Mouse (Mus musculus) forebrain, postnatal 0 days (tissue): ENCODE data around the gene Akp3. TPM values are rescaled to one million over a fixed set of nuclear protein-coding genes. Genes with fewer than 3 reads are reported as not detected.

Experiments
- ATAC-seq: fragments of 200-750 bp; cut with Nextera tagmentation; 2 replicates; pipeline ENCODE4 v1.8.0; 2017; ENCODE audit warnings: mild to moderate bottlenecking, moderate library complexity
- DNase-seq: peaks from one replicate; pipeline ENCODE4 v3.0.0-alpha.2; 2015
- H3K27ac ChIP-seq: fragments of 300-500 bp; sonication (generic); 2 replicates; pipeline ENCODE4 v1.5.1; 2014; ENCODE audit warnings: low read depth, mild to moderate bottlenecking, antibody characterized with exemption, low read length, moderate library complexity, mixed read lengths
- H3K27me3 ChIP-seq: fragments of 300-500 bp; sonication (generic); 2 replicates; pipeline ENCODE4 v1.6.1; 2014; ENCODE audit warnings: mild to moderate bottlenecking, low read length, mixed read lengths; ENCODE audit not compliant: insufficient read depth
- H3K36me3 ChIP-seq: fragments of 300-500 bp; sonication (generic); 2 replicates; pipeline ENCODE4 v1.6.1; 2014; ENCODE audit warnings: mild to moderate bottlenecking, moderate library complexity; ENCODE audit not compliant: insufficient read depth
- H3K4me1 ChIP-seq: fragments of 300-500 bp; sonication (generic); 2 replicates; pipeline ENCODE4 v1.6.1; 2014; ENCODE audit warnings: antibody characterized with exemption; ENCODE audit not compliant: insufficient read depth
- H3K4me2 ChIP-seq: fragments of 300-500 bp; sonication (generic); 2 replicates; pipeline ENCODE4 v1.6.1; 2014; ENCODE audit warnings: low read depth, mild to moderate bottlenecking, moderate library complexity
- H3K4me3 ChIP-seq: fragments of 300-500 bp; sonication (generic); 2 replicates; pipeline ENCODE4 v1.5.1; 2014; ENCODE audit warnings: low read depth, low read length, mixed read lengths
- H3K9ac ChIP-seq: fragments of 300-500 bp; sonication (generic); 2 replicates; pipeline ENCODE4 v1.6.1; 2014; ENCODE audit warnings: mild to moderate bottlenecking
- H3K9me3 ChIP-seq: fragments of 300-500 bp; sonication (generic); 2 replicates; pipeline ENCODE4 v1.6.1; 2016; ENCODE audit warnings: low read length
- CTCF ChIP-seq: sonication (generic); IDR thresholded peaks from 2 replicates; pipeline ENCODE4 v1.5.1; 2016; ENCODE audit warnings: antibody characterized with exemption, control low read depth, low read depth
- WGBS: fragments of 180-500 bp; shearing (Covaris S2); extraction: QIAGEN DNeasy Blood & Tissue Kit; methylation state at CpG from one replicate; pipeline ENCODE4 v1.1.7; 2014; 5-methylcytosine and 5-hydroxymethylcytosine counted together
- polyA plus RNA-seq: library from polyadenylated mRNA; unstranded; fragments of >200 nt; fragmentation: Nextera tagmentation; extraction: Ambion mirVana; gene quantifications from 2 replicates; pipeline ENCODE4 v1.2.1, GENCODE M21; 2015
- total RNA-seq: library from RNA; depleted of rRNA; stranded (reverse); fragments of >200 nt; gene quantifications from 2 replicates; pipeline ENCODE4 v1.2.3, GENCODE M21; 2014; rRNA removed

The Akp3 gene
- total RNA-seq (not detected in 2 replicates), polyA plus RNA-seq (not detected in 2 replicates)

DNA sequence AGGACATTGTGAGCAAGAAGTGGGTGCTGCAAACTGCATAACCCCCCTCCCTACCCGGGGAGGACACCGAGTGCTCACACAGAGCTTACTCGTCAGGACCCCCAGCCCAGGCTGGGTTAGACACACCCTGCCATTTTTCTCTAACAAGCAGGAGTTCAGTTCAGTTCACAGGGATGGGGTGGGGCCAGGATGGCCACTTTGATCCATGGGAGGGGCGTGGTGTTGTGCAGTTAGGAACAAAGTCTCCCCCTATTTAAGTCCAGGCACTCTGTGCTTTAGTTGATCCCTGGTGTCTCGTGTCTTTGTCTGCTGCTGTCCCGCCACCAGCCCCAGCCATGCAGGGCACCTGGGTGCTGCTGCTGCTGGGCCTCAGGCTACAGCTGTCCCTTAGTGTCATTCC, at the start of gene Akp3:
Akp3 (plus strand) TSS at position 301 of the 400 bp plus-strand sequence.
- no peak for TF ChIP-seq CTCF
- Histone ChIP-seq H3K36me3 (no peaks in the 10 kb centered on the region), H3K4me2 (no peak within 1 kb of the TSS), H3K27ac (no peak within 1 kb of the TSS), H3K9me3 (no peaks in the 10 kb centered on the region), H3K4me1 (no peaks in the 10 kb centered on the region), H3K9ac (no peak within 1 kb of the TSS), H3K4me3 (no peak within 1 kb of the TSS), H3K27me3 (peaks cover 15% of the 10 kb centered on the region)
- ATAC-seq (no peak), DNase-seq (no peak)
- WGBS, result 71% methylated on average over 6 of the region's 6 CpGs

GRCm38 (mm10) chr1:87086196-87086595, 38.6 kb upstream of the Akp3 start:
- TF ChIP-seq CTCF, result no peak
- Histone ChIP-seq H3K36me3 (no peaks in the 10 kb centered on the region), H3K4me1 (no peaks in the 10 kb centered on the region), H3K4me2 (no peak overlapping the region), H3K4me3 (no peak overlapping the region), H3K9me3 (no peaks in the 10 kb centered on the region), H3K27me3 (no peaks in the 10 kb centered on the region), H3K9ac (no peak overlapping the region), H3K27ac (no peak overlapping the region)
- WGBS, result 81% methylated on average over 4 of the region's 4 CpGs
- no peak for ATAC-seq
- DNase-seq, result no peak

- no peak overlapping the region for H3K27ac ChIP-seq
- H3K4me3 ChIP-seq, result no peak overlapping the region
- no peak for TF ChIP-seq CTCF
- H3K4me2 ChIP-seq, result no peak overlapping the region
- H3K9ac ChIP-seq, result no peak overlapping the region
- WGBS, result 81% methylated on average over 17 of the region's 17 CpGs
- ATAC-seq, result no peak
- no peaks in the 10 kb centered on the region for H3K9me3 ChIP-seq
- no peaks in the 10 kb centered on the region for H3K4me1 ChIP-seq
- DNase-seq, result no peak
- H3K27me3 ChIP-seq, result no peaks in the 10 kb centered on the region
- H3K36me3 ChIP-seq, result no peaks in the 10 kb centered on the region
Observed at GRCm38 (mm10) chr1:87086964-87087363, 37.8 kb upstream of the Akp3 start.

GRCm38 (mm10) chr1:87089251-87089650, 35.5 kb upstream of the Akp3 start:
- Histone ChIP-seq H3K9ac (no peak overlapping the region), H3K4me2 (no peak overlapping the region), H3K27ac (no peak overlapping the region), H3K27me3 (no peaks in the 10 kb centered on the region), H3K4me1 (no peaks in the 10 kb centered on the region), H3K36me3 (no peaks in the 10 kb centered on the region), H3K9me3 (no peaks in the 10 kb centered on the region), H3K4me3 (no peak overlapping the region)
- ATAC-seq (no peak), DNase-seq (no peak)
- TF ChIP-seq CTCF, result no peak
- WGBS, result 80% methylated on average over 11 of the region's 11 CpGs

DNA sequence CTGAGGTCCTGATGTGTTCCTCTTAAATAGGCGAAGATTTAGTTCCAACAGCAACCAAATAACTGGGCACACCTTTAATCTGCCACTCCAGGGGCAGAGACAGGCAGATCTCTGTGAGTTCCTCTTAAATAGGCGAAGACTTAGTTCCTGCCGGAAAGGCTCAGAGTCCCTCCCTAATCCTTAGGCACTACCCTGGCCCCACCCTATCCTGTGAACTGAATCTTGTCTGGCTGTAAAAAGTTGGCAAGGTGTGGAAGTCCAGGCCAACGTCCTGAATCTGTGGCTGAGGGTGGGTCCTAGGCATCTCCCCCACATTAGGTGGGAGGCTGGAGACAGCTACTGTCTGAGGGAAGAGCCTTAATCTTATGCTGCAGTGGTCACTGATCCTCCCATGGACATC, 34.9 kb upstream of the Akp3 start, which contains the start of gene Alppl2:
Alppl2 (minus strand) TSS at position 101 of the 400 bp plus-strand sequence.
- DNase-seq (no peak), ATAC-seq (no peak)
- Histone ChIP-seq H3K27ac (no peak within 1 kb of the TSS), H3K27me3 (no peaks in the 10 kb centered on the region), H3K9ac (no peak within 1 kb of the TSS), H3K36me3 (no peaks in the 10 kb centered on the region), H3K9me3 (no peaks in the 10 kb centered on the region), H3K4me3 (no peak within 1 kb of the TSS), H3K4me1 (no peaks in the 10 kb centered on the region), H3K4me2 (no peak within 1 kb of the TSS)
- WGBS, result 76% methylated on average over 4 of the region's 4 CpGs
- TF ChIP-seq CTCF, result no peak

DNA sequence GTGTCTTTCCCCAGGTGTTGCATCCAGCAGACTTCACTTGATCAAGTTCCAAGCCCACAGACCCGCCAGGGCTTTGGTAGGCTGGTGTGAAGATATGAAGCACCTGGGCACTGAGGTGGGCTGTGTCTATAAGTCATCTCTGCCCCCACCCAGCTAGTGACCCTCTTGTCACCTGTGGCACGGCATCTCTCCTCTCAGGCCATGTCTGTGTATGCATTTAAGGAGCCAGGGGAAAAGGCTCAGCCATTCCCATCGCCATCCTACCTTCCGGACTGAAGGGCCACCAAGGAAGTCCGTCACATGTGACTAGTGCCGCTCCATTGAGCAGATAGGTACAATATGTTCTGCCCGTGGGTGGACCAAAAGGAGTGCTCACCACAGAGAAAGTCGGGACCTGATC, 29.1 kb upstream of the Akp3 start:
- ATAC-seq, result no peak
- no peaks in the 10 kb centered on the region for H3K9me3 ChIP-seq
- WGBS, result 79% methylated on average over 8 of the region's 8 CpGs

GRCm38 (mm10) chr1:87098358-87098975, 26.3 kb upstream of the Akp3 start:
- ATAC-seq, result peak; percentile 77
- 14% methylated on average over 30 of the region's 30 CpGs for WGBS
- Histone ChIP-seq H3K27ac (no peak overlapping the region), H3K27me3 (no peaks in the 10 kb centered on the region), H3K4me2 (0 out of 2 replicates have a peak overlapping the region, but pooled peaks have one; percentile 21), H3K4me3 (no peak overlapping the region), H3K4me1 (no peaks in the 10 kb centered on the region), H3K9ac (no peak overlapping the region), H3K36me3 (no peaks in the 10 kb centered on the region), H3K9me3 (no peaks in the 10 kb centered on the region)
- TF ChIP-seq CTCF, result peak; percentile 68
- DNase-seq, result peak; percentile 22

More for the DNA sequence above, 29.1 kb upstream of the Akp3 start:
- H3K27me3 ChIP-seq, result no peaks in the 10 kb centered on the region
- no peak overlapping the region for H3K9ac ChIP-seq
- no peak overlapping the region for H3K27ac ChIP-seq
- no peak for DNase-seq
- no peaks in the 10 kb centered on the region for H3K36me3 ChIP-seq
- H3K4me1 ChIP-seq, result no peaks in the 10 kb centered on the region
- no peak overlapping the region for H3K4me2 ChIP-seq
- TF ChIP-seq CTCF, result no peak
- no peak overlapping the region for H3K4me3 ChIP-seq
